Mouse (Mus musculus) fibroblast of lung, adult 2 months (primary cell): Measurements from ENCODE around the gene Ppil6.

Source experiments
- DNase-seq: peaks from one replicate; pipeline ENCODE4 v3.0.0-alpha.2; 2011; ENCODE audit warnings: low read depth

Gene Ppil6

GRCm38 (mm10) chr10:41477278-41478181 lies 12.7 kb upstream of the Ppil6 start:
- DNase-seq, result peak; percentile 94

- no peak for DNase-seq
These were observed 10.3 kb upstream of the Ppil6 start for GRCm38 (mm10) chr10:41479961-41480360.

- no peak for DNase-seq
These were observed 9.0 kb upstream of the Ppil6 start for GRCm38 (mm10) chr10:41480938-41481880.

- no peak for DNase-seq
These were observed 7.8 kb upstream of the Ppil6 start for GRCm38 (mm10) chr10:41482446-41482845.

- DNase-seq, result no peak
These were observed 4.5 kb upstream of the Ppil6 start for GRCm38 (mm10) chr10:41485778-41486177.

GRCm38 (mm10) chr10:41486506-41487170 lies 3.6 kb upstream of the Ppil6 start:
- no peak for DNase-seq

- no peak for DNase-seq
These were observed 1.4 kb upstream of the Ppil6 start for GRCm38 (mm10) chr10:41488877-41489276.

GRCm38 (mm10) chr10:41489294-41489693 lies 945 bp upstream of the Ppil6 start:
- no peak for DNase-seq

GRCm38 (mm10) chr10:41490518-41490873 lies 257 bp downstream of the Ppil6 start:
- no peak for DNase-seq

- DNase-seq, result no peak
These were observed 872 bp downstream of the Ppil6 start for GRCm38 (mm10) chr10:41491111-41491510.

- DNase-seq, result no peak
These were observed 10.7 kb downstream of the Ppil6 start for GRCm38 (mm10) chr10:41500941-41501340.

GRCm38 (mm10) chr10:41504996-41505395 lies 14.8 kb downstream of the Ppil6 start:
- DNase-seq, result no peak

GRCm38 (mm10) chr10:41505446-41505845 lies 15.2 kb downstream of the Ppil6 start:
- DNase-seq, result peak; percentile 72

- DNase-seq, result no peak
These were observed 18.9 kb downstream of the Ppil6 start for GRCm38 (mm10) chr10:41509160-41509559.

GRCm38 (mm10) chr10:41514301-41514700 lies 24.1 kb downstream of the Ppil6 start:
- no peak for DNase-seq

- DNase-seq, result no peak
These were observed 24.7 kb downstream of the Ppil6 start for GRCm38 (mm10) chr10:41514921-41515320.

GRCm38 (mm10) chr10:41518508-41518980 lies 28.3 kb downstream of the Ppil6 start:
- peak; percentile 67 for DNase-seq

- DNase-seq, result peak; percentile 80
These were observed 28.9 kb downstream of the Ppil6 start, which contains the start of gene Cd164 for GRCm38 (mm10) chr10:41518981-41519618. TSS of gene Cd164 (plus strand) at chr10:41519414.

GRCm38 (mm10) chr10:41519640-41520409 lies 29.6 kb downstream of the Ppil6 start:
- no peak for DNase-seq

- DNase-seq, result no peak
These were observed 30.1 kb downstream of the Ppil6 start for GRCm38 (mm10) chr10:41520410-41520673.

- no peak for DNase-seq
These were observed 33.1 kb downstream of the Ppil6 start for GRCm38 (mm10) chr10:41523386-41523785.
